Mouse (Mus musculus) MEL (cell line): ENCODE data around the gene Rnf169. TPM values are rescaled to one million over a fixed set of nuclear protein-coding genes. Genes with fewer than 3 reads are reported as not detected.
"Not testable (repeated sequence)": the region's sequence is repeated elsewhere in the genome, so short reads cannot be mapped to it uniquely, and the experiment has no call there.

Source experiments
- DNase-seq: peaks from one replicate; pipeline ENCODE4 v3.0.0; 2011; ENCODE audit warnings: low read depth, low spot score
- H3K27ac ChIP-seq: 2 replicates; pipeline ENCODE4 v1.5.1; 2012; ENCODE audit warnings: low read depth, mild to moderate bottlenecking, control low read depth, low read length, moderate library complexity; ENCODE audit not compliant: control insufficient read depth
- H3K27me3 ChIP-seq, 2 experiments: fragments of 150-350 bp in 1 of 2; sonication (generic) in 1 of 2; 2 replicates each; pipeline ENCODE4 v1.6.1; 2012; ENCODE audit warnings: low read length in 2 of 2, mild to moderate bottlenecking in 2 of 2, improper control_type of control experiment in 1 of 2, moderate library complexity in 1 of 2; ENCODE audit not compliant: insufficient read depth in 2 of 2, control insufficient read depth in 1 of 2
- H3K36me3 ChIP-seq, 2 experiments: 2 replicates each; pipeline ENCODE4 v1.6.1; 2012 to 2014; ENCODE audit warnings: low read length in 2 of 2, improper control_type of control experiment in 1 of 2, inconsistent platforms in 1 of 2, mild to moderate bottlenecking in 1 of 2; ENCODE audit not compliant: insufficient read depth in 2 of 2, control insufficient read depth in 1 of 2
- H3K4me1 ChIP-seq, 2 experiments: fragments of 150-350 bp in 1 of 2; sonication (generic) in 1 of 2; 2 replicates each; pipeline ENCODE4 v1.6.1; 2012; ENCODE audit warnings: low read length in 2 of 2, improper control_type of control experiment in 1 of 2, mild to moderate bottlenecking in 1 of 2; ENCODE audit not compliant: insufficient read depth in 2 of 2, control insufficient read depth in 1 of 2
- H3K4me3 ChIP-seq, 2 experiments: fragments of 150-350 bp in 1 of 2; sonication (generic) in 1 of 2; 2 replicates each; pipeline ENCODE4 v1.5.1; 2012; ENCODE audit warnings: low read depth in 2 of 2, low read length in 2 of 2, mild to moderate bottlenecking in 2 of 2, moderate library complexity in 2 of 2, control low read depth in 1 of 2, improper control_type of control experiment in 1 of 2; ENCODE audit not compliant: control insufficient read depth in 1 of 2, insufficient read depth in 1 of 2
- H3K79me2 ChIP-seq: 2 replicates; pipeline ENCODE4 v1.6.1; 2012; ENCODE audit warnings: mild to moderate bottlenecking, low read length, moderate library complexity; ENCODE audit not compliant: control insufficient read depth, poor library complexity, insufficient read depth
- H3K9ac ChIP-seq: 2 replicates; pipeline ENCODE4 v1.6.1; 2012; ENCODE audit warnings: low read depth, mild to moderate bottlenecking, control low read depth, low read length, moderate library complexity; ENCODE audit not compliant: control insufficient read depth, poor library complexity, severe bottlenecking
- H3K9me3 ChIP-seq: fragments of 150-350 bp; sonication (generic); replicated peaks from 2 replicates; pipeline ENCODE4 v1.6.1; 2012; ENCODE audit warnings: mild to moderate bottlenecking, low read length, improper control_type of control experiment, moderate library complexity; ENCODE audit not compliant: insufficient read depth
- BHLHE40 ChIP-seq: IDR thresholded peaks from 2 replicates; pipeline ENCODE4 v1.6.1; 2012; ENCODE audit warnings: low read depth, mild to moderate bottlenecking, inconsistent platforms, low read length, improper control_type of control experiment, borderline replicate concordance
- CHD2 ChIP-seq: IDR thresholded peaks from 2 replicates; pipeline ENCODE4 v1.6.1; 2011; ENCODE audit warnings: low read length, improper control_type of control experiment
- ELF1 ChIP-seq: IDR thresholded peaks from 2 replicates; pipeline ENCODE4 v1.6.1; 2014; ENCODE audit warnings: low read depth, mild to moderate bottlenecking, inconsistent platforms, low read length, improper control_type of control experiment, moderate library complexity
- EP300 ChIP-seq, 2 experiments: IDR thresholded peaks; 2 replicates each; pipeline ENCODE4 v1.6.1; 2011; ENCODE audit warnings: improper control_type of control experiment in 2 of 2, low read length in 2 of 2, low read depth in 1 of 2, mild to moderate bottlenecking in 1 of 2
- MAX ChIP-seq: IDR thresholded peaks from 2 replicates; pipeline ENCODE4 v1.6.1; 2011; ENCODE audit warnings: low read length, improper control_type of control experiment
- MEF2A ChIP-seq: IDR thresholded peaks from 2 replicates; pipeline ENCODE4 v1.6.1; 2014; ENCODE audit warnings: low read depth, mild to moderate bottlenecking, inconsistent platforms, low read length, improper control_type of control experiment; ENCODE audit not compliant: poor library complexity, insufficient replicate concordance, severe bottlenecking; ENCODE audit errors: extremely low read depth
- MXI1 ChIP-seq: IDR thresholded peaks from 2 replicates; pipeline ENCODE4 v1.6.1; 2011; ENCODE audit warnings: mild to moderate bottlenecking, low read depth, low read length, improper control_type of control experiment
- MYB ChIP-seq: IDR thresholded peaks from 2 replicates; pipeline ENCODE4 v1.6.1; 2011; ENCODE audit warnings: mild to moderate bottlenecking, low read depth, low read length, improper control_type of control experiment
- MYC ChIP-seq: IDR thresholded peaks from 2 replicates; pipeline ENCODE4 v1.6.1; 2011; ENCODE audit warnings: low read depth, mild to moderate bottlenecking, low read length, improper control_type of control experiment, moderate library complexity
- NRF1 ChIP-seq: IDR thresholded peaks from 2 replicates; pipeline ENCODE4 v1.6.1; 2014; ENCODE audit warnings: low read depth, mild to moderate bottlenecking, inconsistent platforms, low read length, improper control_type of control experiment, moderate library complexity; ENCODE audit not compliant: poor library complexity, insufficient read depth, severe bottlenecking
- POLR2AphosphoS5 ChIP-seq: IDR thresholded peaks from 2 replicates; pipeline ENCODE4 v1.6.1; 2012; ENCODE audit warnings: low read depth, borderline replicate concordance, mild to moderate bottlenecking, inconsistent platforms, low read length, moderate library complexity, mixed read lengths
- RAD21 ChIP-seq: IDR thresholded peaks from 2 replicates; pipeline ENCODE4 v1.6.1; 2011; ENCODE audit warnings: mild to moderate bottlenecking, low read depth, low read length, improper control_type of control experiment
- TAL1 ChIP-seq: IDR thresholded peaks from 2 replicates; pipeline ENCODE4 v1.6.1; 2012; ENCODE audit warnings: mild to moderate bottlenecking, inconsistent platforms, low read length, moderate library complexity, mixed read lengths
- TCF12 ChIP-seq: IDR thresholded peaks from 2 replicates; pipeline ENCODE4 v1.6.1; 2014; ENCODE audit warnings: low read depth, mild to moderate bottlenecking, inconsistent platforms, low read length, improper control_type of control experiment, moderate library complexity
- USF2 ChIP-seq, 2 experiments: IDR thresholded peaks; 2 replicates each; pipeline ENCODE4 v1.6.1; 2011 to 2012; ENCODE audit warnings: improper control_type of control experiment in 2 of 2, low read length in 2 of 2, borderline replicate concordance in 1 of 2, inconsistent platforms in 1 of 2, low read depth in 1 of 2, mild to moderate bottlenecking in 1 of 2; ENCODE audit not compliant: insufficient read depth in 1 of 2
- ZMIZ1 ChIP-seq: IDR thresholded peaks from 2 replicates; pipeline ENCODE4 v1.6.1; 2012; ENCODE audit warnings: low read depth, mild to moderate bottlenecking, inconsistent platforms, low read length, improper control_type of control experiment, moderate library complexity
- ZNF384 ChIP-seq: IDR thresholded peaks from 2 replicates; pipeline ENCODE4 v1.6.1; 2012; ENCODE audit warnings: low read depth, mild to moderate bottlenecking, inconsistent platforms, low read length, improper control_type of control experiment
- polyA plus RNA-seq, 2 experiments: library from polyadenylated mRNA; stranded (reverse) in 1 of 2; unstranded in 1 of 2; fragments of >175 nt in 1 of 2; fragments of >200 nt in 1 of 2; gene quantifications; 2 replicates each; pipeline versions ENCODE4 v1.2.1 to v1.2.4; 2012; ENCODE audit warnings: low replicate concordance in 2 of 2, low read depth in 1 of 2; ENCODE audit not compliant: insufficient read length in 2 of 2, insufficient read depth in 1 of 2, missing spikeins in 1 of 2
- total RNA-seq: library from RNA; depleted of rRNA; stranded (reverse); fragments of 300-350 nt; gene quantifications from 2 replicates; pipeline ENCODE4 v1.2.3, GENCODE M21; 2012

The Rnf169 gene
- total and polyA plus RNA-seq, 3 experiments, result 6.2 to 7.2 TPM; not detected in 1

GRCm38 (mm10) chr7:99946356-99946755 is 33.9 kb downstream of the Rnf169 start:
- Histone ChIP-seq H3K79me2 (no peaks in the 10 kb centered on the region), H3K9ac (no peak overlapping the region), H3K27ac (no peak overlapping the region), H3K36me3 (no peaks in the 10 kb centered on the region; a peak in 1 of 4 replicates), H3K9me3 (no peaks in the 10 kb centered on the region), H3K4me3 (no peak overlapping the region), H3K4me1 (no peaks in the 10 kb centered on the region), H3K27me3 (no peaks in the 10 kb centered on the region)
- no peak for TF ChIP-seq CHD2
- no peak for TF ChIP-seq MEF2A
- no peak for TF ChIP-seq MAX
- no peak for TF ChIP-seq USF2 (IDR thresholded peaks at IDR 0.05; ENCODE audit: borderline replicate concordance in 1 of 2, insufficient read depth in 1 of 2, low read depth in 1 of 2, low read length in 2 of 2)
- TF ChIP-seq POLR2AphosphoS5, result no peak
- TF ChIP-seq ZNF384, result no peak
- TF ChIP-seq MYB, result no peak
- no peak for TF ChIP-seq RAD21
- DNase-seq, result no peak

GRCm38 (mm10) chr7:99945939-99946338 is 34.3 kb downstream of the Rnf169 start:
- H3K9me3 ChIP-seq, result no peaks in the 10 kb centered on the region
- H3K27me3 ChIP-seq, result no peaks in the 10 kb centered on the region
- H3K27ac ChIP-seq, result no peak overlapping the region
- no peaks in the 10 kb centered on the region for H3K4me1 ChIP-seq
- no peaks in the 10 kb centered on the region for H3K79me2 ChIP-seq
- H3K36me3 ChIP-seq, result peaks cover 0 to 2% of the 10 kb centered on the region in 2 experiments; a peak in 2 of 4 replicates
- no peak overlapping the region for H3K4me3 ChIP-seq
- TF ChIP-seq EP300 (IDR thresholded peaks at IDR 0.05; ENCODE audit: low read depth in 1 of 2, low read length in 2 of 2) (no peak), MYB (no peak), TAL1 (no peak), MXI1 (no peak), TCF12 (no peak), POLR2AphosphoS5 (no peak), MYC (no peak), ELF1 (no peak), CHD2 (no peak), MAX (no peak), NRF1 (no peak), BHLHE40 (no peak), ZMIZ1 (no peak)
- no peak for DNase-seq
- H3K9ac ChIP-seq, result no peak overlapping the region

DNA sequence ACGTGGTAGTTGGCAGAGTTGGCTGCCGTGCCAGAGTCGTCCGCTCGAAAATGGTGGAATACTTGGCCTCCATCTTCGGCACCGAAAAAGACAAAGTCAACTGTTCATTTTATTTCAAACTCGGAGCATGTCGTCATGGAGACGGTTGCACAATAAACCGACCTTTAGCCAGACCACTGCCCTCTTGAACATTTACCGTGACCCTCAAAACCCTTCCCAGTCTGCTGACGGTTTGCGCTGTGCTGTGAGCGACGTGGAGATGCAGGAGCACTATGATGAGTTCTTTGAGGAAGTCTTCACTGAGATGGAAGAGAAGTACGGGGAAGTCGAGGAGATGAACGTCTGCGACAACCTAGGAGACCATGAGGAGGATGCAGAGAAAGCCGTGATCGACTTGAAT is 35.2 kb downstream of the Rnf169 start:
- DNase-seq, H3K9ac ChIP-seq, H3K27ac ChIP-seq, H3K4me3 ChIP-seq, H3K9me3 ChIP-seq, H3K36me3 ChIP-seq, H3K4me1 ChIP-seq, H3K27me3 ChIP-seq, H3K79me2 ChIP-seq: not testable (repeated sequence)
